Mouse (Mus musculus) kidney, embryonic 15.5 days (tissue): Measurements from ENCODE around the gene F2r. TPM values are rescaled to one million over a fixed set of nuclear protein-coding genes. Genes with fewer than 3 reads are reported as not detected.

ENCODE experiments used
- ATAC-seq: fragments of 200-750 bp; cut with Nextera tagmentation; replicated peaks from 2 replicates; pipeline ENCODE4 v1.8.0; 2017; ENCODE audit warnings: moderate TSS enrichment; ENCODE audit not compliant: low FRiP score
- H3K27ac ChIP-seq: fragments of 300-500 bp; sonication (generic); 2 replicates; pipeline ENCODE4 v1.5.1; 2015; ENCODE audit warnings: mild to moderate bottlenecking, inconsistent platforms
- H3K27me3 ChIP-seq: fragments of 300-500 bp; sonication (generic); 2 replicates; pipeline ENCODE4 v1.6.1; 2015; ENCODE audit warnings: inconsistent platforms
- H3K36me3 ChIP-seq: fragments of 300-500 bp; sonication (generic); 2 replicates; pipeline ENCODE4 v1.6.1; 2015; ENCODE audit warnings: inconsistent platforms
- H3K4me1 ChIP-seq: fragments of 300-500 bp; sonication (generic); 2 replicates; pipeline ENCODE4 v1.6.1; 2015; ENCODE audit warnings: inconsistent platforms
- H3K4me2 ChIP-seq: fragments of 300-500 bp; sonication (generic); 2 replicates; pipeline ENCODE4 v1.6.1; 2015; ENCODE audit warnings: moderate library complexity, mild to moderate bottlenecking, inconsistent platforms
- H3K4me3 ChIP-seq: fragments of 300-500 bp; sonication (generic); replicated peaks from 2 replicates; pipeline ENCODE4 v1.5.1; 2015; ENCODE audit warnings: mild to moderate bottlenecking, inconsistent platforms
- H3K9ac ChIP-seq: fragments of 300-500 bp; sonication (generic); 2 replicates; pipeline ENCODE4 v1.6.1; 2015; ENCODE audit warnings: mild to moderate bottlenecking, inconsistent platforms
- H3K9me3 ChIP-seq: fragments of 300-500 bp; sonication (generic); replicated peaks from 2 replicates; pipeline ENCODE4 v1.6.1; 2016; ENCODE audit warnings: inconsistent platforms
- WGBS: fragments of 180-500 bp; shearing (Covaris S2); methylation state at CpG from one replicate; pipeline ENCODE4 v1.1.7; 2015; ENCODE audit warnings: mixed read lengths; 5-methylcytosine and 5-hydroxymethylcytosine counted together
- polyA plus RNA-seq: library from polyadenylated mRNA; unstranded; fragments of >200 nt; fragmentation: Nextera tagmentation; extraction: Ambion mirVana; gene quantifications from 2 replicates; pipeline ENCODE4 v1.2.1, GENCODE M21; 2015

F2r gene
- polyA plus RNA-seq, 1 experiment from 2014 or later, result 126 TPM

DNA sequence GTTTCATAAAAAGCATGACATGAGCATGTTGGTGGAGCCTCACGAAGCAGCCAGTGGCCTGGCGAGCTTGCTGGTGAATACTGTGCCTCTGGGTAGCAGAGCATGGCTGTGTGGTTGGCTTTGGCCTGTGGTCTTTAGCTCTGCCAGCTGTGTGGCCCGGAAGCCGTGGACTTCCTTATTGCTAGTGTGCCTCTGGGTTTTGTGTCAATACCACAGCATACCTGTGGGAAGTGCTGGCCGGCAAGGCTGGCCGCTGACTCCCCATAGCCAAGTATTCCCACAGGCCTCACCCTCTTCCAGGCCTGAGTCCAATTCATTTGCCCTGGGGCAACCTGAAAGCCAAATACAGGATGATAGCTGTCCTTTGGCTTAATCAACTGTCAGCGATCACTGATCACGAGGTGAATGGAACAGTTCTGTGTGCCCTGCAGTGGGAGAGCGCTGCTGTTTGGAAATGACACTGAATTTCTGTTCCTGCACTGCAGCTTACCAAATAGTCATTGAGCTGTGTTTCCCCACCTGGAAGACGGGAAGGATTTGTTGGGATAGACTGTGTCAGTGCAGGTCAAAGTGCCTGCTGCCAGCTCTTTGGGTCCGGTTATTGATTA is 64.3 kb downstream of the F2r start:
- Histone ChIP-seq H3K36me3 (no peaks in the 10 kb centered on the region), H3K9ac (no peak overlapping the region), H3K4me3 (no peak overlapping the region), H3K27me3 (no peaks in the 10 kb centered on the region), H3K9me3 (no peaks in the 10 kb centered on the region), H3K27ac (no peak overlapping the region), H3K4me1 (peaks cover 7% of the 10 kb centered on the region), H3K4me2 (no peak overlapping the region)
- 81% methylated on average over 11 of the region's 11 CpGs for WGBS
- no peak for ATAC-seq

Other genes starting within 250 kb of the F2r start
- 35.9 and 37.4 TPM in 2 replicates for gene Aggf1, start 243.1 kb downstream of the F2r start, polyA plus RNA-seq
- 0.34 TPM in 1 of 2 replicates, not detected in the other for gene Crhbp, start 173.6 kb downstream of the F2r start, polyA plus RNA-seq
- not detected in 2 replicates for gene S100z, start 139.8 kb downstream of the F2r start, polyA plus RNA-seq
- 7.8 and 8.5 TPM in 2 replicates for gene F2rl1, start 93.3 kb downstream of the F2r start, polyA plus RNA-seq
- gene F2rl2, start 78.4 kb upstream of the F2r start, polyA plus RNA-seq, result 0.30 and 0.52 TPM in 2 replicates